Mouse (Mus musculus) C2C12 (cell line): ENCODE data around the gene Il13ra1. TPM values are rescaled to one million over a fixed set of nuclear protein-coding genes. Genes with fewer than 3 reads are reported as not detected.
A peak's percentile ranks its signal among the peaks of the same experiment; 100 is the strongest.

Experiments
- H3K27me3 ChIP-seq: one replicate; pipeline ENCODE4 v1.6.1; 2011; ENCODE audit not compliant: control insufficient read depth, insufficient read depth, insufficient read length
- H3K36me3 ChIP-seq: one replicate; pipeline ENCODE4 v1.6.1; 2011; ENCODE audit not compliant: control insufficient read depth, insufficient read depth
- H3K4me3 ChIP-seq: one replicate; pipeline ENCODE4 v1.5.1; 2011; ENCODE audit warnings: mild to moderate bottlenecking, control low read depth; ENCODE audit not compliant: poor library complexity, insufficient read depth, severe bottlenecking
- H3K79me2 ChIP-seq: one replicate; pipeline ENCODE4 v1.6.1; 2011; ENCODE audit not compliant: control insufficient read depth, insufficient read depth
- H3K79me3 ChIP-seq: one replicate; pipeline ENCODE4 v1.6.1; 2011; ENCODE audit warnings: low read depth, control low read depth
- H3ac ChIP-seq: one replicate; pipeline ENCODE3; 2011; ENCODE audit warnings: low read depth; ENCODE audit not compliant: control insufficient read depth, insufficient read length
- CEBPB ChIP-seq: IDR thresholded peaks from one replicate; pipeline ENCODE4 v1.6.1; 2011; ENCODE audit warnings: low read depth, mild to moderate bottlenecking, control low read depth, moderate library complexity
- CTCF ChIP-seq: IDR thresholded peaks from one replicate; pipeline ENCODE4 v1.5.1; 2011; ENCODE audit not compliant: control insufficient read depth, insufficient read depth, insufficient read length
- FOSL1 ChIP-seq: IDR thresholded peaks from one replicate; pipeline ENCODE4 v1.8.0; 2011; ENCODE audit warnings: mild to moderate bottlenecking, low read length; ENCODE audit not compliant: poor library complexity, insufficient read depth, severe bottlenecking
- MAX ChIP-seq: IDR thresholded peaks from one replicate; pipeline ENCODE4 v1.6.1; 2011; ENCODE audit warnings: mild to moderate bottlenecking, control low read depth
- MYOD1 ChIP-seq: IDR thresholded peaks from one replicate; pipeline ENCODE4 v1.6.1; 2011; ENCODE audit warnings: low read depth; ENCODE audit not compliant: control insufficient read depth, insufficient read length
- MYOG ChIP-seq: IDR thresholded peaks from one replicate; pipeline ENCODE4 v1.6.1; 2011; ENCODE audit not compliant: control insufficient read depth, insufficient read length; ENCODE audit errors: extremely low read depth
- USF1 ChIP-seq: IDR thresholded peaks from one replicate; pipeline ENCODE4 v1.6.1; 2011; ENCODE audit warnings: low read depth, mild to moderate bottlenecking, control low read depth, moderate library complexity
- polyA plus RNA-seq: library from polyadenylated mRNA; unstranded; fragments of >200 nt; fragmentation: generic; extraction: Trizol; gene quantifications from one replicate; pipeline ENCODE4 v1.2.1, GENCODE M21; 2012; ENCODE audit warnings: missing spikeins

Gene Il13ra1
- polyA plus RNA-seq, 1 experiment, result 6.3 TPM

DNA sequence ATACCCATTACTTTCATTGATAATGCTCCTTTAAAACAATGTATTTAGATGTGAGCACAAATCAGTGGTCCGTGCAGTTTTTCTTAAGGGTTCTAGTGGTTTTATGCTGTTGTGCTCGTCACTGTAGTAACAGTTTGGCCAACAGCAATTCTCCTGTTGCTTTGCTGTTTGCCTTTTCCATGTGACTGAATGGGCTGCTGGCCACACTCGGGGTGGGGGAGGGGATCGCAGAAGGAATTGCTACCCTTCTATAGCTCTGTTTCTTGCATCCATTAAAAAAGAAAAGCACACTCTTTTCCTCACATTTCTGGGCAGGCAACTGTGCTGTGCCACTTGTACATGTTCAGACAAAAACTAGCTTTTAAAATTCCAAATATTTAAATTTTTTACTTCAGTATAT lies 49.7 kb downstream of the Il13ra1 start:
- H3K79me3 ChIP-seq, result no peaks in the 10 kb centered on the region
- H3ac ChIP-seq, result no peak overlapping the region
- H3K36me3 ChIP-seq, result no peaks in the 10 kb centered on the region
- no peaks in the 10 kb centered on the region for H3K27me3 ChIP-seq
- no peak overlapping the region for H3K4me3 ChIP-seq
- TF ChIP-seq MAX (no peak), FOSL1 (no peak), CEBPB (no peak), USF1 (no peak), MYOD1 (no peak), CTCF (no peak), MYOG (no peak)
- H3K79me2 ChIP-seq, result no peaks in the 10 kb centered on the region

DNA sequence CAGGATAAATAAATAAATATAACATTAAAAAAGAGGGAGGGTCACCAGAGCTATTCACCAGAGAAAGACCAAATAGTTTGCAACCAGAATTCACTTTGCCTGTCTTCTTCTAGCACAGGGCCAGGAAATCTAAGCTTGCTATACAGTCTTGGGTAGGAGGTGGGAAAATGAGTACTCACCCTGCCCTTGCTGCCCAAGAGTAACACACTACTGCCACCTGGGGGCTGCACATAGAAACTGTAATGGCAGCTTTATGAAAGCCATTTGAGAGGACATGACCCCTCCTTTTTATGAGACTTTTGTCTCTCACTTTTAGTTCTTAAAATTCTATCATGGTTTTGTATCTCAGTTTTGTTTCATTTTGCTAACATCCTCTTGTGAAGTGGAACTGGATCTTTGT lies 71.7 kb downstream of the Il13ra1 start:
- peak; percentile 9 for TF ChIP-seq CTCF
- TF ChIP-seq FOSL1, result no peak
- Histone ChIP-seq H3ac (no peak overlapping the region), H3K27me3 (no peaks in the 10 kb centered on the region), H3K4me3 (no peak overlapping the region), H3K79me2 (no peaks in the 10 kb centered on the region), H3K36me3 (no peaks in the 10 kb centered on the region), H3K79me3 (no peaks in the 10 kb centered on the region)

DNA sequence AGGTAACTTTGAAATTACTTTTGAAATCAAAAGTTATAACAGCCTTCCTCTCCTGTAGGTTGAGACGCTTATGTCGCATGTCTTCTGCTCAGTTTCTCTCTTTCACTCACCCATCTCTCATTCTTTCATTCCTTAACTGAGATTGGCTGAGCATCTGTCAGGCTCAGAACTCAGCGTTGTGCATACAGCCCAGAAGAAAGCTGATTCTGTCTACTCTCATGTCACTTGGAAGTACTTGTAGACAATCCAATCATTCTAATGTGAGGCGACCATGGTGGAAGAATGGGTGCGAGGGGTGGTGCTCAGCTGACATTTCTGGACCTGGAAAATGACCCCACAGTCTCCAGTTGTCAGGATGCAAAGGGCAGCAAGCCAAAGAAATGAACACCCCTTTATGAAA lies 74.1 kb downstream of the Il13ra1 start:
- Histone ChIP-seq H3K36me3 (no peaks in the 10 kb centered on the region), H3K4me3 (no peak overlapping the region), H3K27me3 (no peaks in the 10 kb centered on the region), H3K79me2 (no peaks in the 10 kb centered on the region), H3ac (no peak overlapping the region), H3K79me3 (no peaks in the 10 kb centered on the region)
- TF ChIP-seq FOSL1 (no peak), MYOD1 (no peak), CTCF (no peak), USF1 (no peak), MYOG (no peak), MAX (no peak), CEBPB (no peak)

DNA sequence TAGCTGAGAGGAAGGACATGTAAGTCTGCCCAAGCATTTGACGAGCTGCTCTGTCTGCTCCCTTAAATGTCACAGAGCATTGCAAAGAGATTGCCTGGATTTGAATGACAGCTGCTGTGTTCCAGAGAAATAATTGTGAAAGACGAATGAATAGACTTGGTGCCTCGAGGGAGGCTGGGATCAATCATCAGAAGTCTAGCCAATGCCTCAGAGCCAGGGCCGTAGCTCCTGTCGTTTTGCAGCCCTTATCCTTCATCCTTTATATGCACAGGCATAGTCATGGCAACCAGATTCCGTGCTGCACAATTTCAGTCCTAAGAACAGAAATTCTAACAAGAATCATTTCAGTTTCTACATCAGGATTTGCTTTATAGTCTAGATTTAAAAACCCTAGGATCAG lies 74.5 kb downstream of the Il13ra1 start:
- no peak overlapping the region for H3K4me3 ChIP-seq
- no peak overlapping the region for H3ac ChIP-seq
- no peak for TF ChIP-seq USF1
- TF ChIP-seq FOSL1, result no peak
- no peak for TF ChIP-seq CEBPB
- no peak for TF ChIP-seq CTCF
- no peak for TF ChIP-seq MYOD1
- TF ChIP-seq MYOG, result no peak
- TF ChIP-seq MAX, result no peak
- H3K79me2 ChIP-seq, result no peaks in the 10 kb centered on the region
- no peaks in the 10 kb centered on the region for H3K79me3 ChIP-seq
- no peaks in the 10 kb centered on the region for H3K36me3 ChIP-seq
- no peaks in the 10 kb centered on the region for H3K27me3 ChIP-seq

DNA sequence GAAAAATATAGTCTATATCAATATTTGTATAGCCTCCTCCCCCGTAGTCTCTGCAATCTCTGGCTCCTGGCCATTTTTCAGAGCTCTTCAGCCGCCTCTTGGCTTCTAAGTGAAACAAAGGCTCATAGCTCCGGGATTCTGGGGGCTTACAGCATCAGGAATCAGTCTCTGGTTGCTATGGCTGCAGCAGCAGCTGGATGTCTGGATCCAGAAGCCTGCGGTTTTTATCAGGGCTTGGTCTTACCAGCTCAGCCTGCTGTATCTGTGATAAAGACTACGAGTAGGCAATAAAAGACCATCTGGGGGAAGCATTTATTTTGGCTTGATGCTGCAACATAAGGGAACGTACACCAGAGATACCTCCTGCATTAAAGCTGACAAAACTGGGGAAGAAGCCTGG lies 82.0 kb downstream of the Il13ra1 start:
- H3K27me3 ChIP-seq, result no peaks in the 10 kb centered on the region
- no peaks in the 10 kb centered on the region for H3K79me3 ChIP-seq
- TF ChIP-seq USF1 (no peak), MAX (no peak), FOSL1 (no peak)
- H3K36me3 ChIP-seq, result no peaks in the 10 kb centered on the region
- no peak overlapping the region for H3K4me3 ChIP-seq
- H3ac ChIP-seq, result no peak overlapping the region
- H3K79me2 ChIP-seq, result no peaks in the 10 kb centered on the region

GRCm38 (mm10) chrX:36195736-36196525 lies 84.0 kb downstream of the Il13ra1 start, which contains the start of gene Zcchc12:
Gene Zcchc12 (plus strand): TSS chrX:36195904.
- H3K4me3 ChIP-seq, result no peak within 1 kb of the TSS

More at GRCm38 (mm10) chrX:36195736-36196525, 84.0 kb downstream of the Il13ra1 start, which contains the start of gene Zcchc12:
- H3K36me3 ChIP-seq, result no peaks in the 10 kb centered on the region
- TF ChIP-seq MYOD1 (no peak), USF1 (no peak), MAX (no peak), CEBPB (no peak)
- H3K79me3 ChIP-seq, result no peaks in the 10 kb centered on the region
- no peak within 1 kb of the TSS for H3ac ChIP-seq
- H3K27me3 ChIP-seq, result no peaks in the 10 kb centered on the region
- H3K79me2 ChIP-seq, result no peaks in the 10 kb centered on the region
